Mouse (Mus musculus): ENCODE data around the gene Ncor1.
A peak's percentile ranks its signal among the peaks of the same experiment; 100 is the strongest.
"Not testable (repeated sequence)": the region's sequence is repeated elsewhere in the genome, so short reads cannot be mapped to it uniquely, and the experiment has no call there.

The Ncor1 gene

DNA sequence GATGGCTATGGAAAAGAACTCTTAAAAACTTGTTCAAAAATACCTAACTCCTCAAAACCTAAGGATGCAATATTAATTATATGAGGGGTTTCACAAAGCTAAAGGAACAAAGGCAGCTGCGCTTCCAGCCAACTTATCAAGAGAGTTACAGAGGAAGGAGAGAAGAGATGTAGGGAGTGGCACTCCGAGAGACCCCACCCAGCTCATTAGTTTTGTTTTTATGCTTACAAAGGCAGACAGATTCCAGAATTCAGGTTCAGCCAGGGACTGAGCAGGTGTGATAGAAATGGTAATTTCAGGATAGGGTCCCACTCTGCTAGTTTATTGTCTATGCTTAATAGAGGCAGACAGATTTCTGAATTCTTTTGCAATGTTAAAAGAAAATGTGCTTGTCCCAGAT, 103.1 kb downstream of the Ncor1 start:
- no peak for DNase-seq (ENCODE audit: low spot score)

DNA sequence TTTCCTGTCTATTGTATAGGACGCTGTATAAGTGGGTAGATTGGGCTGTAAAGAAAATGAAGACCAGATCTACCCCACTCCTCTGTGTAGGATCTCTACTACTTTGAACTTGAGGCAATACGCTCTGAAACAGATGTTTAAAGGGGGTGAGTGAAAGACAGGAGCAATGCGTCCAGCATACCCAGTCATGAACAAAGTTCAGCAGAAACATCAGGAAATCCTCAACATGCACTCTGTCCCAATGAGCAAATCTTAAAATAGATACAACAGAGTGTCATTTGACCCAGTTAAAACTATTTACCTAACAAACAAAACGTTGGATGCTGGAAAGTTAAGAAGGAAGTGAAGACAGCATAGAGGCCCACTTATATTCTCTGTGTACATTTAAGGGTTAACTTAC, 106.4 kb downstream of the Ncor1 start:
- no peak for DNase-seq (ENCODE audit: low spot score)

DNA sequence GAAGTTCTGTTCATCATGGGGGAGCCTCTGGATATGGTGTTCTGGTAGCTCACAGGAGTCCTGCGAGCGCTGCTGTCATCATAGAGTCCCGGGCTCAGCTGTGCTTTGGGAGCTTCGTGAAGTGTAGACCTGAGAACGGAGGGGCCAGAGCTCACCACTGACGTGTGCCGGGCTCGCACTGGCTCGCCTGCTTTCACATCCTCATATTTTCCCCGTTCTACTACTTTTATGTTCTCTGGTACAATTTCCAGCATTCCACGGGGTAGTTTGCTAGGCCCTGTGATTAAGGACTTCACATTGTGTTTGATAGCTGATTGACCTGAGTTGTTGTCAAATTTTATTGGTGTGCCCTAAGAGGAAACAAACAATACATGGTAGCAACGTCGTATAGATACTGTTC, 115.3 kb downstream of the Ncor1 start:
- DNase-seq (ENCODE audit: low spot score) = no peak

DNA sequence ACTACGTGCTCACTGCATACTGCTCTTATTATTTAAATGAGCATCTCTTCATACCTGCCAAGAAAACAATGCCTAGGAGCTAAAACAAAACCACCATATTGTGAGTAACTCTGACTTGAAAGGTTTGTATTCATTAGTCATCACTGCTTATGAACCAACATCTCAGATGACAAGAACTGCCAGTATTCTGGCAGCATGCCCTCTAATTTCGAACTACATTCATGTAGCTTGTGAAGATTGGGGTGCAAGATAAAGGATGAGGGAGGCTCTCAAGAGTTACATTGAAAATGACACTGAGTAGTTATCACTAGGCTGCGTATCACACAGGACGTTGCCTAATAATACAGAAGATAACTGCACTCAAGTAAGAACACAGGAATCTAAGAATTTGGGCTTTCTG, 126.1 kb downstream of the Ncor1 start:
- DNase-seq (ENCODE audit: low spot score) = no peak

DNA sequence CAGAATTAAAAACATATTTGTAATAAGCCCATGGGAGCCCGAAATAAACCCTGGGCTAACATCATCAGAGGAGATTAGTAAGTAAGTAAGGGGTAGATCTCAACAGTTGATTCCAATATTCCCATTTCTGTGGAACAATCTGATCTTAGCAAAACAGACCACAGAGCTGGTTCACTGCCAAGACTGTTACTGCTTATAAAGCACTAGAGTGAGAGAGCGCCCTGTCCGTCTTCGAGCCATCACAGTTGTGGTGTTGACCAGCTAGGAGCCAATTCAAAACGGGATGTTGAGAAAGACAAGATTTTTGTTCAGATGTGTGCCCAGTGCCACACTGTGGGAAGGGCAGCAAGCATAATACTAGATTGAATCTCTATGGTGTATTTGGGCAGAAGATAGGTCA, 127.2 kb downstream of the Ncor1 start:
- no peak for DNase-seq (ENCODE audit: low spot score)

DNA sequence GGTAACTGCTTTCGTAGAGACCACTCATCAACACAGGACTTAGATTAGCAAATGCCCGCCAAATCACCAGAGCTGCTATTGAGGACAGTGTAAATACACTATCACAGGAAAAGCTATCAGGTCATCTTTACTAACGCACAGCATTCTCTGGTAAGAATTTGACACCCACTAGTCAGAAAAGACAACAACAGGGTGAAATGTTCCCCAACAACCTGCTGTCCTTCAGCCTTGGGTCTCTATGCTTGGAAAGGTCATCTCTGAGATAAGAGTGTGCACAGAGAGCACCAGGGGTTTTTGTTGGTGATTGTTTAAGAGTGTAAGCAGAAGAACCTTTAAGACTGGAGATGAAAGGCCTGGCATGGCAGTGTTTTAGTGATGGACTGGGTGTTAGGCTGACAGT, 134.7 kb downstream of the Ncor1 start:
- no peak for DNase-seq (ENCODE audit: low spot score)

DNA sequence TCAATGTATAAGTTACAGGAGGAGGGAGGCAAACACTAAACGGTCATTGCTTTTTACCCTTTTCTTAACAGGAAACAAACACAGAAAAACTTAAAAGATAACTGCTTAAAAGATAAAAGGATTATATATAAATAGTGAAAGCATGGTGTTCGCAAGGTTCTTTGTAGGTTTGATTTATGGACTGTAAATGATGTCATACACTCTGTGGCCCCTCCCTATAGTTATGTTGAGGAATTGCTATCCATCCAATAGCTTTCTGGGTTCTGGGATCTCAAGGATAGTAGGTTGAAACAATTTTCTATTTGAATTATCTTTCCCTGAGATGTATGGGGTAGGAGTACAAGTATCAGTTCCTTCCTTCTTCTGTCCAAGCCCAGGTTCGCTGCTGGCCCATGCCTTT, 138.2 kb downstream of the Ncor1 start:
- DNase-seq (ENCODE audit: low spot score) = no peak

DNA sequence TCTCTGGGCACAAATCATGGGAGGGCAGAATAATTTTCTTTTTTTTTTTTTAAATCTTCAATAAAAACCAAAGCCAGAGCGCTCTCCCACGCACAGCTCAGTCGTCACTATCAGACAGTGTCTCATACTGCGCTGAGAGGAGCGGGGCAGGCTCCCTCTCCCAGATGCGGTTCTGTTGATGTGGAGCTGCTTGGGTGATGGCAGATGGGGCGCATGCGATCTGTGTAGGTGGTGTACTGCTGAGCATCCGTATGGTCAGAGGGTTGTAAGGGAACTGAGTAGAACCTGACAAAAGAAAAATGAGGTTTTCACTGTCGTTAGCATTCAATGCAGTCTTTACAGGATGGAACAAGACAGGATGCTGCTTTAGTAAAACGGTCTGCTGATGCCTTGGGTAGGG, 140.6 kb downstream of the Ncor1 start:
- no peak for DNase-seq (ENCODE audit: low spot score)

DNA sequence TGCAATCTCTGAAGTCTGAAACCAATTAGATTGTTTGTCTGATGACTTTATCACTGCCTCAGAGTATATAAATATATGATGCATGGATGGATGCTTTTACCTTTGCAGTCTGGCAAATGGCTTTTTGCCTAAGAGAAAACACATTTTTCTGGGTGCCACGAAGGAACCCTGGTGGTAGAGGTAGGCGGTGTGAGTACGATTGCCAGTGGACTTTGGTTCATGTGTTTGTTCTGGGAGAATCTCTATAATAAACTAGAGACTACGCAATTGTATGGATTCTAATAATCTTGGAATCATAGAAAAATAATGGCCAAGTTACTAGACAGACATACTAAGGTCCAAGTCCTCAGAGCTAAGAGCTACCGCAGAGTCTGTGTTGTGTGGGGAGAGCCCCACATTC, 143.4 kb downstream of the Ncor1 start:
- no peak for DNase-seq (ENCODE audit: low spot score)

DNA sequence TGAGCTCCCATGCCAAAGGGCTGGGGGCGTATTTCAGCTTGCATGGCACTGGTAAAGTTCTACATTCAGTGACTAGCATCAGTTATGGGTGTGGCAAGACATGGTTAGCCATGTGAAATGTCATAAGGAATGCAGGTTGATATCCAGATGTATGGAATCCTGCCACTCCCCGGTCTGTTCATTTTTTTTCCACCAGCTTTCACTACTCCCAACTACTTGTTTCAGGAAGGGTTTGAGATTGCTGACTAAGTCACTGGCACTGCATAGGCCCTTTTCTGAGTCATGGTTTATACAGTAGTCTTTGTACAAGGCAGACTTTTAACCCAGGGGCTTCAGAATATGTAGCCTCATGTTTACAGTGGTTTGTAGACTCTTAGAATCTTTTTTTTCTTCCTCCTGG, 149.0 kb downstream of the Ncor1 start:
- no peak for DNase-seq (ENCODE audit: low spot score)

DNA sequence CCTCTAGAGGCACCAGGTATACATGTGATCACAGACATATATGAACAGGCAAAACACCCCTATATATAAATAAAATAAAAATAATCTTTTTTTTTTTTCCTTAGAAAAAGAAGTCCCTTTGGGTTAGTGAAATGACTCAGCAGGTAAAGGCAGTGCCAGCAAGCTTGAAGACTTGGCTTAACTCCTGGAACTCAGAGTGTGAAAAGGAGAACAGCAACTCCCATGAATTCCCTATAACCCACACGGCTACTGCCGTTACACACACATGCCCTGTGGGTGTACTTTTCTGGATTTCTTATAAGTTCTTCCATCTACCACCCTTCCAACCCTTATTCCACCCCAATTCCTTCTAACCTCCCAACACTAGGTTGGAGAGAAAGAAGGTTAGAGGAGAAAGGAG, 152.5 kb downstream of the Ncor1 start:
- no peak for DNase-seq (ENCODE audit: low spot score)

DNA sequence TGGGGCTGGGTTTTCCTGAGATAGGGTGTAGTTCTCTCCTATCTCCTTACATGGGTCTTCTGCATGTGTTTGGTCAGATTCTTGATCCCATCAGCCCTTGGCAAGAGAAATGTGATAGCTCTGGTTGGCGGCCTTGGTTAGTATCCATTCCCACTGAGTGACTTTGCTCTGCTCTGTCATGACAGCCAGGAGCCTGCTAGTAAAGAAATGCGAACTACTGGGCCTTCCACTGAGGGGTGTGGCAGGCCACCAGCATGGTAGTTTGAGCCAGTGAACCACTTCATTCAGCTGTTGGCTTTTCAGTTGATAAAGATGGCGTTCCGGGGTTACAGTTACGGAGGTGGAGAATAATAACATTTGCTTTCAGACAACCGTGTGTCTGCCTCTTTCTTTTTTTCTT, 159.5 kb downstream of the Ncor1 start:
- DNase-seq (ENCODE audit: low spot score) = no peak

DNA sequence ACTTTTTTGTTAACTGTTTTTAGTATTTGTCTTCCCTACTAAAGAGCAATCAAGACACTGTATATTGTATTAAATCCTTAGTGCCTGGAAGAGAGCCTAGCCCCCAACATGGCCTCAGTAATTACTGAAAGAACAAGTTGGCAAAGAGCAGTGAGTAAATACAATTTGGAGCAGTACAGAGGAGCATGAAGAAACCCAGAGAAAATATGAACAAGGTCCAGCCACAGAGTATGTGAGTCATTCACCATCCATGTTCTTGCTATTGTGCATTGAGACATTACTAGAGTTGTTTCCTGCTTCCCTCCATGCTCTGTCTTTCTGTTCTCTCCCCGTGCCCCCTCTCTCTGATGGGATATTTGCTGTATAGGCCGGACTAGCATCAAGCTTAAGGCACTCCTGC, 164.2 kb downstream of the Ncor1 start:
- no peak for DNase-seq (ENCODE audit: low spot score)

DNA sequence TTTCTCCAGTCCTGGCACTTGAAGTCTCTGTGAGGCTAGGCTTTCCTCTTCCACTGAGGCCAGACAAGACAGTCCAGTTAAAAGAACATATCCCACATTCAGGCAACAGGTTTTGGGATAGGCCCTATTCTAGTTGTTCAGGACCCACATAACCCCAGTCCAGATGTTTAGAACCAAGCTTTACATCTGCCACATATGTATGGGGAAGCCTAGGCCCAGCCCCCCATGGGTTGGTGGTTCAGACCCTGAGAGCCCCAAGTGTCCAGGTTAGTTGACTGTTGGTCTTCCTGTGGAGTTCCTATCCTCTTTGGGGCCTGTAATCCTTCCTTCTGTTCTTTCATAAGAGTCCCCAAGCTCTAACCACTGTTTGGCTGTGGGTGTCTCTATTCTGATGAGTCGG, 170.6 kb downstream of the Ncor1 start:
- DNase-seq (ENCODE audit: low spot score) = no peak

DNA sequence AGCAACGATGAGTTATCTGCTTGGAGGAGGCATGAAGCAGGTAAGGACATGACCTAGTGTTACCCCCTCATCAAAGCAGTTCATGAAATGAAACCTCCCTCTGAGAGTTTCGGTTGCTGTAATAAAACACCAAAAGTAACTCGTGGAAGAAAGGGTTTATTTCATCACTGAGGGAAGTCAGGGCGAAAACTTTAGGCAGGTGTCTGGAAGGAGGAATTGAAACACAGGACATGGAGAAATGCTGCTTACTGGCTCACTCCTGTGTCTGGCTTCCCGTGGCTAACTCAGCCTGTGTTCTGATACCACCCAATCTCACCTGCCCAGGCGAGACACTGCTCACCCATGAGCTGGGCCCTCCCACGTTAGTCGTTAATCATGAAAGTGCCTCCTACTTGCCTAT, 173.3 kb downstream of the Ncor1 start:
- no peak for DNase-seq (ENCODE audit: low spot score)

DNA sequence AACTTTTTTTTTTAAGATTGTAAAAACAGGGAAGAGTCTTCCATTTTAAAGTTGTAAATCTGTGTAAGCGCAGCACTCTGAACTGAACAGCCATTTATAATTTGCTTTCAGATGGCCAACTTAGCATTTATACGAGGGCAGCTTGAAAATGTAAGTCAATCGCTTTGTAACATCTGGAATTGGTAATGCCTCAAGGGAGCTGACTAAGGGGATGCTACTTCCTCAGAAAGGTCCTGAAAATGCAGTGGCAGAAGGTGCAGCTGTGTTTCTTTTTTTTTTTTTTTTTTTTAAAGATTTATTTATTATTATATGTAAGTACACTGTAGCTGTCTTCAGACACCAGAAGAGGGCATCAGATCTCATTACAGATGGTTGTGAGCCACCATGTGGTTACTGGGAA, 174.3 kb downstream of the Ncor1 start:
- DNase-seq (ENCODE audit: low spot score) = not testable (repeated sequence)

DNA sequence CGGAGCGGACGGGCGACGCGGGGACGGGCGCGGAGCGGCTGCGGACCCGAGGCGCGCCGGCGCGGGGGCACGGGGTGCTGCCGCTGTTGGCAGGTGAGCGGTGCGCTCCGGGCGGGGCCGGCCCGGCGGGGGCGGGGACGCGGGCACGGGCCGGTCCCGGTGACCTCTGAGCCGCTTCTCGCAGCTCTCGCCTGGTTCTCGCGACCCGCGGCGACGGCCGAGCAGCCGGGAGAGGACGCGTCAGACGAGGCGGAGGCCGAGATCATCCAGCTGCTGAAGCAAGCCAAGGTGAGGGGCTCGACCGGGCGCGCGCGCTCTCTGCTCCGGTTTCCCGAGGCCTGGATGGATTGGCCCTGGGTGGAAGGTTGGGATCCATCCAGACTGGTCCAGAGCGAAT, 176.7 kb downstream of the Ncor1 start:
- DNase-seq (ENCODE audit: low spot score) = no peak

DNA sequence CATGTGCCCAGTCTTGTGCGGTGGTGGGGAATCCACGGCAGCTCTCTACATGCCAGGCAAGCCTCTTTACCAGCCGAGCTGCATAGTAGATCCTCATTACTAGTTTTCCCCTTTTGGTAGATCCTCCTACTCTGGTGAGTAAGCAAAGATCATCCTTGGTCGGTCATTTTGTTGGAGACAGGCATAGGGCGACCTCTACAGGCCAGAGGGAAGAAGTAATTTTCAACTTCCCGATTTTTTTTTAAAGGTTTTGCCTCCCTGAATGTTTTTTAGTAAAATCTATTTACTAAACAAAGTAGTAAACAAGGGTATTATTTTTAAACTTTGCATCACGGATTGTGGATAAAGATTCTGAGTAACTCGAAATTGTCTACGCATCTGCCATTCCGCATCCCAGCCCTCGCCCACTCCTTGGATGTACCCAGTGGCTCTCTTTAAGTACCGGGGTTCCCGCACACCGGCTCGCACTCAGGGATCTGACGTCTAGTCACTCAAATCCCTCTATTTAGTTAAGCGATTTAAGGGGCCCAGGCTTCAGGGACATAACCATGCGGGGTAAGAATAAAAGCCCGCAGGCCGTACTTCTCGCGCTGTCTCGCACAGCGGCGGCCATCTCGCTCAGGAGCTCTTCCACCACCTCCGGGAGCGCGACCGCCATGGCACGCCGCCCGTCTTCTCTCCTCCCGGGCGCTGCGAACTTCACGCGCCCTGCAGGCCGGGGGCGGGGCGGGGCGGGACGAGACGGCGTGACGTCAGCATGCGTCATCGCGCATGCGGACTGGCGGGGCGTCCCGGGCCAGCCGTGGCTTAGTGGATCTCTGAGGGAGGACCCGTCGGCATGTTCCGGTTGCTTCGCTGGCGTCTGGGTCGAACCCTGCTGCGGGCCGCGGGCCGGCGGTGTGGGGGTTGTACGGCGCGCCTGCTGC, 177.4 kb downstream of the Ncor1 start, which contains the start of the genes Zswim7 and Ttc19:
TSS of gene Zswim7 (minus strand) at position 701 of the 926 bp plus-strand sequence.
TSS of gene Ttc19 (plus strand) at position 799 of the 926 bp plus-strand sequence.
- peak; percentile 91 for DNase-seq (ENCODE audit: low spot score)

DNA sequence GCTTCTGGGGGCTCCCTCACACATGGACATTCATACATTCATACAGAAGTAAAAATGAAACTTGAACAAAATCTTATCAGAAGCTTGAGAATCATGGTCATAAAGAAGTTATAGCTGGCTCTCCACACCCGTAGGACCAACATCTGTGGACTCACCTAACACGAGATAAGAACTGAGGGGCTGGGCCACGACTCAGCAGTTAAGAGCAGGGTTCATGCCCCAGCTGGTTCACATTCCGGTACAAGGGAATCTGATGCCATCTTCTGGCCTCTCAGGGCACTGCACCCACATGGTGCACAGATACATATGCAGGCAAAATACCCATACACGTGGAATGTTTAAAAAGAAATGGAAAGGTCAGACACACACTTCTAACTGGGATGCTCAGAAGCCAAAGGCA, 180.3 kb downstream of the Ncor1 start:
- DNase-seq (ENCODE audit: low spot score) = peak; percentile 45

DNA sequence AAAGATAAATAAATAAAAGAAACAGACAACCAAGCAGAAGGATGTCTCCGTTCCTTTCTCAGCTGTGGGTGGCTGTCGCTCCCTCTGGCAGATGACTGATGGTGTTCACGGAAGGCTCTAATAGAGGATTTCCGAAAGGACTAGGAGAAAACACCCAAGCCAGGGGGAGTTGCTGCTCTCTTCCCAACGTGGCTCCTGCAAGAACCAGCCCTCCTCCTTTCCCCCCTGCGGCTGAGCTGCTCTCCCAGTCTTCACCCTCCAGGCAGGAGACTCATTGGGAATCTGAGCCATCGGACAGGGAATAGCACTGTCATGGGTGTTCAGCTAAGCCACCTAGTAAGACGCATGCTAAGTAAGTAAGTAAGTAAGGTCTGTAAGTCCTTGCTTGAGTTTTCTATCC, 181.3 kb downstream of the Ncor1 start:
- DNase-seq (ENCODE audit: low spot score) = no peak

DNA sequence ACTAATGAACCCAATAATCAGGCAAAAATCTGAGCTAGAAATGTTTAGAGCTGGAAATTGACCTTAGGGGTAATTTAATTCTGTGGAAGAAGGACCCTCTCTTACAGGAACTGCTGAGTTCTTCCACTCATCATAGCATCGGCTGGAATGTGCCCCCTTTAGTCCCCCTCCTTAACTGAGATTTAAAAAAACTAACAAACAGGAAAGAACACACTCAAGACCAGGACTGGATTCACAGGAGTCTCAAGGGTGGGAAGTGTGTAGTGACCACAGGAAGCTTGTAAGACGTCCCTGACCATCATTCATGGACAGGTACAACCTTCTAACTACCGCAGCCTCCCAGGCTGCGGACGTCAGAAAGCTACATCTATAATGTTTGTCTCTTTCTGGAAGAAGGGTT, 187.5 kb downstream of the Ncor1 start:
- no peak for DNase-seq (ENCODE audit: low spot score)

DNA sequence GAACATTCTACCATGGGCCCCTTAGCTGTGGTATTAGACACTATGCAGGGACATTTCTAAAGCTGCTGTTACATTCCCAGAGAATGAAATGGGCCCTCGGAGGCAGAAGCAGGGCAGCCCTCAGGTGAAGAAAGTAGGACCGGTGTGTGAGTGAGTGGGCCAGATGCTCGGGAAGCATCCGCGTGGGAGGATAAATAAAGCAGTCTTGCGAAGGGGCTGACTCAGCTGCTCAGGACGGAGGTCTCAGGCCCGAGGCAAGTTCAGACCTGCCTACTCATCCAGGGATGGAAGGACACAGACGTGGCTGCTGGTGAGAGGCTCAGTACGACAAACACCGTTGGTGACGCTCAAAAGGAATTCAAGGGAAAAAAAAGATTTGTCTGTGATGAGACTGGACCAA, 189.2 kb downstream of the Ncor1 start:
- no peak for DNase-seq (ENCODE audit: low spot score)

DNA sequence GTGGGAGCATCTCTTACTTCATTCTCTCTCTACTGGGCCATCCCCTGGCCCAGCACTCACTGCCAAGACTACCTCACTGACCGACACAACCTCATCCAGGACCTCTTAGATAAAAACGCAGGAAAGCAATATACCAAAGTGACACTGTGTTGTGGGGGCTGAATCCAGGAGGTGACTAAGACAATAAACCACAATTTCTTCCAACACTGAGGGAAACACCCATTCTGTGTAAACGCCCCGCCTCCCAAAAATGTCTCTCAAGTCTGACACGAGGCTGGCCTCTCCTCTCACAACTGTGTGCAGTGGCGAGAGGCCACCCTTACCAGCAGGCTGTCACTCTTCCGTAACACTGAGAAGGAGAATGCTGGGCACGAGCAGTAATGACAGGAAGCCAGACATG, 190.0 kb downstream of the Ncor1 start:
- no peak for DNase-seq (ENCODE audit: low spot score)

Measured in ovary, postnatal 10 days (tissue).